Mouse (Mus musculus) gastrocnemius, postnatal 25 days (tissue): ENCODE results near the gene Rfpl4. TPM values are rescaled to one million over a fixed set of nuclear protein-coding genes. Genes with fewer than 3 reads are reported as not detected.
"Not testable (repeated sequence)": the region's sequence is repeated elsewhere in the genome, so short reads cannot be mapped to it uniquely, and the experiment has no call there.

Source experiments
- DNase-seq: peaks from one replicate; pipeline ENCODE4 v3.0.0; 2022
- long read RNA-seq, 2 experiments: library from polyadenylated mRNA; stranded (forward); transcript quantifications; one replicate each; pipeline ENCODE4 v2.0.0; 2021
- total RNA-seq, 2 experiments: library from RNA; stranded (reverse); gene quantifications; 1 replicate in 1 of 2; 2 replicates in 1 of 2; pipeline ENCODE4 v1.2.3; 2021

The Rfpl4 gene
- total RNA-seq, result not detected
- long read RNA-seq, experiment 1, result 0 reads
- long read RNA-seq, experiment 2, result 0 reads

DNA sequence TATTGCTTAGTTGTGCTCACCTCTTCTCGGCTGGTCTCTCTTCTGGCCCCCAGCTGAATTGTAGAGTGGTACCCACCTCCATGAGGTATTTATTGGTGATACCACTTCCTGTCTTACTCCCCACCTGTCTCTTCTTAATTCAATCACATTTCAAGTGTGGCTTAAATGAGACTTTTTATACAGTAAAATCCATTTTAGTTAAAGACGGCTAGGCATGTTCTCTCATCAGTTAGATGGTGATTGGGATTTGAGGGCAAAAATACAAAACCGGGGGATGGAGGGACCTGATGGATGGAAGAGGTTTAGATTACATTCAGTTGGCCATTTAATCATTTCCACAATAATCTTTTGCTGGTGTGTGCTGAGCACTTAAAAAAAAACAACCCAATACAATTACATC lies at the start of gene Rfpl4:
Rfpl4 (minus strand) TSS at position 101 of the 400 bp plus-strand sequence.
- DNase-seq, result no peak

DNA sequence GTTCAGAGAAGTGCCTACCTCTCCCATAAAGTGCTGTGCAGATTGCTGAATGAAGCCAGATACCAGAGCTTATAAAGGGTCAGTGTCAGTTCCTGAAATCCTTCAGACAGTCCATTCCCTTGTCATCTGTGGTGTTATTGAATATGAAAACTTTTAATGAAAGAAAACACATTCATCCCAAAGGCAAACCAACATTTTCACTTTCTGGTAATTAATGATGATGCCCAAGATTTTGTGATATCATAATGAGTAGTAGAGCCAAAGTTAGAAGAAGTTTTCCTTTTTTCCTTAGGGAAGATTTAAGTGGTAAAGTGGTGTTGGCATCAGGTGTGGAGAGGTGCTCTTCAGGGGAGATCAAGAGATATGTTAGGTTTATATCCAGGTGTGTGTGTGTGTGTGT lies 32.8 kb upstream of the Rfpl4 start, which contains the start of gene Vmn1r55:
Vmn1r55 (minus strand) TSS at position 101 of the 400 bp plus-strand sequence.
- not testable (repeated sequence) for DNase-seq

DNA sequence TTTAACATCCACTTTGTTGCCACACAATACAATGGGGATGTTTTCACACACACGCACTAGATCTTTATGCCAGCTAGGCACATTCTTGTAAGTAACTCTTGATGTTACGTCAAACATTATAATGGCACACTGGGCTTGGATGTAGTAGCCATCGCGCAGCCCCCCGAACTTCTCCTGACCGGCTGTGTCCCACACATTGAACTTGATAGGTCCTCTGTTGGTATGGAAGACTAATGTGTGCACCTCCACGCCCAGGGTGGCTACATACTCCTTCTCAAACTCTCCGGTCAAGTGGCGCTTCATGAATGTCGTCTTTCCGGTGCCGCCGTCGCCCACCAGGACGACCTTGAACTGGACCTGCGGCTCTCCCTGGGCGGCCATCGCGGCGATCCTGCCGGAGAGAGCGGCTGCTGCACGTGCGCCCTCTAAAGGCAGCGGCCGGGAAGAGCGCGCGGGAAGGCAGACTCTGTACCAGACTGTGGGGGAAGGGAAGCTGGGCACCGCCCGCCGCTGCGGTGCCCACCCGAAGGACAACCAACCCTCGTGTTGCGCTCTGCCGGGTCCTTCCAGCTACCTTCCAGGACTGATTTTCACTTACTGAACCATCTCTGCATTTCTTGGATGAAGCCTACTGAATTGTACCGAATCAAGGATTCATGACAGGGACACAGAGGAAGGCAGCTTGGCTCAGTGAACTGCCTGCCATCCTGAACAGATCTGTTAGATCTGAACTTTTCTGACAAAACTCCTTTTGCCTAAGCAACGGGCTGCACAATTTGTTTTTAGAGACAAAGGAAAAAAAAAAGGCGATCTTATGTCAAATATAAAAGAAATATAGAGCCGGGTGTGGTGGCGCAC lies 9.0 kb upstream of the Rfpl4 start, which contains the start of gene Rasl2-9:
Rasl2-9 (minus strand) TSS at position 402 of the 858 bp plus-strand sequence.
- peak; percentile 59 for DNase-seq

DNA sequence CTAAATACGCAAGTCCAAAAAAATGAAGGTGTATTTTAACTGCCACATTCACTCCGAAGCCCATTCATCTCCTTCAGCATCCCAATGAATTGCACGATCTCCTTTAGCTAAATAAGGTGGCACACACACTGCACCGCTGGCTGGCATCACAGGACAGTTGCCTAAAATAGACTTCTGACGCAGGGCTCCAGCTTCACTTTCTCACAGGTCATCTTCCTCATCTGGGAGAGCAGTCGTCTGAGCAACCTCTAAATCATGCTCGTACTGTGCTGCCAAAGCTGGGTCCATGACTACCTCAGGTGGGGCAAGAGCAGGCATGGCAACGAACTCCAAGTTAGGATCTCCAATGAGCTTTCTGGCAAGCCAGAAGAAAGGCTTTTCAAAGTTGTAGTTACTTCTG lies 8.3 kb upstream of the Rfpl4 start:
- DNase-seq, result no peak

DNA sequence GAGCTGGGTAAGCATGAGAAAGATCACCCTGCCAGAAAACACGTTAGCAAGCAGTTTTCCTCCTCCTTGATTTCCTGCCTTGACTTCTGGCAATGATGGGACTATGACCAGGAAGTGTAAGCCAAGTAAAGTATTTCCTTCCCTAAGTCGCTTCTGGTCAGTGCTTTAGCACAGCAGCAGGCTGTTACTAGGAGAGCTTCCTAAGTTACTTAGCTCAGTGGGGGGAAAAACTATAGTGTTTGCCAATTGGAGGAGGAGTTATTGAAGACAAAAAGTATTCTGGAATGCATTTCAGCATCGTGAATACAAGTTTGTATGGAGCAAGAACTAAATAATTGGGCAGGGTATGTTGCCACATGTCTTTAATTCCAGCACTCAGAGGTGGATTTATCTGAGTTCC lies 4.0 kb downstream of the Rfpl4 start:
- no peak for DNase-seq

DNA sequence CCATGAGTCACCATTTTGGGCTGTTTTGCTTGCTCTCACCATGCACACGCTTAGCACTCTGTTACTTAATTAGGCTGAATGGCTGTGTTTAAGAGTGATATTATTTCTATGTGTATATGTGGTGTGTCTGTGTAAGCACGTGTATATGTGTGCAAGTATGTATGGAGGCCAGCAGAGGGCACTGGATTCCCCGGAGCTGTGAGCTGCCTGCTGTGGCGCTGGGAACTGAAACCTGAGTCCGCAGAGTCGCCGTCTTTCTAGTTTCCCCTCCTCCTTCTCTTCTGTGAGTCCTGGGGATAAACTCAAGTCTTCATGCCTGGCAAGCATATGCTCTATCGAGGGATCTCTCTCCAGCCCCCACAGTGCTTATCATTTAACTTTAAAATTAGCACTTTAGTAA lies 7.4 kb downstream of the Rfpl4 start:
- no peak for DNase-seq

DNA sequence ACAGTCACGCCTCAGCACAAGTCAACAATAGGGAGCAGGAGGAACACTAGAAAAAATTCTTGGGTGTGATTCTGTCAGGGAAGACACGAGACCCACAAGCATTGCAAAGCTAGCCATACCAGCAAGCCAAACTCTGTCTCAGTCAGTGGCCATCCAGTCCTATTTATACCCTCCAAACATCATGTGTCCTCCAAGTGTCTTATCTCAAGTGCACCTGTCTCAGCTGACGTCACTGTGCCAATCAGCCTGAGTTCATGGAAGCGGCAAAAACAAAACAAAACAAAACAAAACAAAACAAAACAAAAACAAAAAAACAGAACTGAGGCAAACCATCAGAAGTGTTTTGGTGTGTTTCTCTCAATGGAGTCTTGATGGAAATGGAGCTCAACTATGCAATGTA lies 8.5 kb downstream of the Rfpl4 start:
- no peak for DNase-seq

DNA sequence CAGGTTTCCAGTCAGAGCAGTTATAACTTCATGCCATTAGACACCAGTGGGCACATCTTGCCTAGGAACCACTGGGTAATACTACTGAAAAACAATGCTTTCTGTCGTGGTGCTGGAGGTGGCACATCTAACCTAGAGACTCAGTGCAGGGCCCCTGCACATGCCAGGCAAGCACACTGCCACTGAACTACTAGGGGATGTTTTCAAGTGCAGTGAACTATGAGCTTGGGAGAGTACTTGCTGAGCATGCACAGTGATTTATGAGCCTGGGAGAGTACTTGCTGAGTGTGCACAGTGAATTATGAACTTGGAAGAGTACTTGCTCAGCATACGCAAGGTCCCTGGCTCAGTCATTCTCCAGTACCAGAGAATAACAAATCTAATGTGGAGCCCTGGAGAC lies 14.2 kb downstream of the Rfpl4 start:
- DNase-seq, result no peak

DNA sequence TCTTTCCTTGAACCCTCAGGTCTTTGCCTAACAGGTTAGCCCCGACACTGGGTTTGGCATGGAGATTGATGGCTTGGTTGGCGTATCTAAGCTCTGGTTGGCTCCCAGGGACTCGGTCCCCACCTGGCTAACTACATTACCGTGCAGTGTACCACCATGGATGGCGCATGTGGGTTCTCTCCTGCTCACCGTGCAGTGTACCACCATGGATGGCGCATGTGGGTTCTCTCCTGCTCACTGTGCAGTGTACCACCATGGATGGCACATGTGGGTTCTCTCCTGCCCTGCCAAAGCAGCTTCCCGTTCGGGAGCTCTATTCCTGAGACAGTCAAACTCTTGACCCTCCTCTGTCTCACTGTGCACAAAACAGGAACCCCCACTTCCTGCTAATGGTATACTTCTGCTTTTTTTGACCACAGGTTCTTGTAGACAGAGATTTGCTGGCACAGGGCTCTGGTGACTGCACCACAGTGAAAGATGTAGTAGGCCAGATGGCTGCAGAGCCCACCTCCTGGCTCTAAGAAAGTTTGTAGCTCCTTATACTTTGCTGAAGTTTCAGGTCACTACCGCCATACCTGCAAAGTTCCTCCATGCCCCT lies 15.6 kb downstream of the Rfpl4 start:
- no peak for DNase-seq

DNA sequence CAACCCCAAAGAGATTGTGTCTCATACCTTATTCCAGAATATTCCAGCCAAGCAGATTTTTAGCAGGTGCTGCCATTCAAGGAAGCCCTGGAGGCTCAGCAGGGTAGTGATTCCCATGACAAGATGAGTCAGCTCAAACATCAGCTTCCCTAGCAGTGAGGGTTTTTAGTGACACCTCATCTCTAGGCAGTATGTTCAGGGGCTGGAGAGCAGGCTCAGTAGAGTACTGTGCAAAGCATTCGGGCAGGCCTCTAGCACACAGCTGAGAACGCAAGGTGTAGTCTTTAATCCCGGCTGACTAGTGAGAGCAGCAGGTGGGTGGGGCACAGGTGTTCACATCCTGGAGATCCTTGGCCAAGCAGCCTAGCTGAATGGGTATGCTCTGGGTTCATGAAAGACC lies 17.0 kb downstream of the Rfpl4 start:
- DNase-seq, result no peak

DNA sequence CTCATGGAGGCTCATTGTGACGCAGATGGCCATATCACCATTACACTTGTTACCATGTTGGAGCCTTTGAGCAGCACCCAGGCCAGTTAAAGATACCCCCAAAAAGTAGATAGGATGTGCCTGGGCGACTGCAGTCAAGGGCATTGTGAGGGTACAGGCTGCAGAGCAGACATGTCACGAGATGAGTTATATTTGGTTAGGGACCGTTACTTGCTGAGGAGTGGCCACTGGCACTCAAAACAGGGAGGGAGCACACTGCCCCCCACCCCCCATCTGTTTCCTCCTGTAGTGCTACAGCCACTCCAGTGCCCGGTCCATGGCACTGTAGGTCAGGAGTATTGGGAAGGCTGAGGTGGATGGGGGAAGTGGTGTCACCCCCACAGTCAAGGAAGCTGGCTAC lies 18.0 kb downstream of the Rfpl4 start:
- DNase-seq, result no peak

DNA sequence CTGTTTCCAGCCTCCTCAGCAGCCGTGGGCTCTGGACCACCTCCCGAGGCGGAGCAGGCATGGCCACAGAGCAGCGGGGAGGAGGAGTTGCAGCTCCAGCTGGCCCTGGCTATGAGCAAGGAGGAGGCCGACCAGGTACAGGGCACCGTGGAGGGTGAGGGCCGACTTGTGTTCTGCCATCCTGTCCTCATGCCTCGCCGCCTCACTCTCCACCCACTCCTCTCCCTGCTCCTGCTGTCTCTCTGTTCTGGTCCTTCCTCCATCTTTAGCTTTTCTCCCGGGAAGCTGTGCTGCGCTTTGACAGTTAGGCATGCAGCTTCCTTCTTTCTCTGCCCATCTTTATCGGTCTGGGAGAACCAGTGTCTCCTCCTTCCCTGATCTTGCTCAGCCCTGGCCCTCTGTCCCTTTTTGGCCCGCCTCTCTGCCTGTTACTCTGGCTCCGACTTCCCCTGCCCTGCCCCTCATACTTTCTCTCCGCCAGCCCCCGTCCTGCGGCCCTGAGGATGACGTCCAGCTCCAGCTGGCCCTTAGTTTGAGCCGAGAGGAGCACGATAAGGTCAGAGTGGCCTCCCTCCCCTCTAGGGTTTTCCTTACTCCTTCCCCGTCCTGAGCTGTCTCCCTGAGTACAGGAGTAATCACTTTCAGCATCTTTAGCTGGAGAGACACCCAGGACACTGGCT lies 23.8 kb downstream of the Rfpl4 start:
- peak; percentile 25 for DNase-seq

DNA sequence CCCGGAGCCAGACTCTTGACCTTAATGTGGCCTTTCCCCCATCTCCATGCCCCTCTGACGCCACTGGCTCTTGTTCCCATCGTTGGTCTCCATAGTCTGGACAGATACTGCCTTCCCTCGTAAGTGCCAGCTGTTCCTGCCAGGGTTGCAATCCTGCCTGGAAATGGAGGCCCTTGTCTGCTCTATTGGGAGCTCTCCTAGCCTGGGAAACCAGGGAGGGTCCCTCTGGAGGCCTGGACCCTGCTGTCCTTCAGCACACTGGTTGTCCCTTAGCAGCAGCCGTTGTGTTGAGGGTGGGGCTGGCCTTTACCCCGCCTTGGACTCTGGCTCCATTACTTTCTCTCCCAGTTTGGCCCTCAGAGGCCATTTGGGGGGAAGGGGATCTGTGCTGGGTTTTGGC lies 24.4 kb downstream of the Rfpl4 start:
- DNase-seq, result no peak

DNA sequence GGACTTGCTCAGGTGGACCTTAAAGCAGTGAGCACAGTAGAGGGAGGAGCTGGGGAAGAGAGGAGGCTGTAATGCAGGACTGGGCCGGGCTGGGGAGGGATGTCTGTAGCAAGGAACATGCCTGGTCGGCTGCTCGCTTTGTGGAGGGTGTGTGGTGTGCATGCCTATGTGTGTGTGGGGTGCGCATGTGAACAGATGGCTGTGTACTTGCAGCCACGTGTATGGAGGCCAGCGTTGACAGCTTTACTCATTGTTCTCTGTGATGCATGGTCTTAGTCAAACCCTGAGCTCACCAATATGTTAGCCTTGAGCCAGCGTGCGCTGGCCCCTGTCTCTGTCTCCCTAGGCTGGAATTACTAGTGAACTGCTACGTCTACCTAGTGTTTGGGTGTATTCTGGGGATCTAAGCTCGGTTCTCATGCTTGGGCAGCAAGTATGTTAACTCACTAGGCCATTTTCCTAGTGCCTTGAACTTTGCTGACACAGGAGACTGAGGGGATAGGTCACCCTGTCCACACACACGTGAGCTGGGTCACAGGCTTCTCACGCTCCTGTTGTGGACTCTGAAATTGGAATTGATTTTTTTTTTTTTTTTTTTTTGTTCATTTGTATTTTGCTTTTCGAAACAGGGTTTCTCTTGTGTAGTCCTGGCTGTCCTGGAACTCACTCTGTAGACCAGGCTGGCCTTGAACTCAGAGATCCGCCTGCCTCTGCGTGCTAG lies 25.6 kb downstream of the Rfpl4 start:
- no peak for DNase-seq

DNA sequence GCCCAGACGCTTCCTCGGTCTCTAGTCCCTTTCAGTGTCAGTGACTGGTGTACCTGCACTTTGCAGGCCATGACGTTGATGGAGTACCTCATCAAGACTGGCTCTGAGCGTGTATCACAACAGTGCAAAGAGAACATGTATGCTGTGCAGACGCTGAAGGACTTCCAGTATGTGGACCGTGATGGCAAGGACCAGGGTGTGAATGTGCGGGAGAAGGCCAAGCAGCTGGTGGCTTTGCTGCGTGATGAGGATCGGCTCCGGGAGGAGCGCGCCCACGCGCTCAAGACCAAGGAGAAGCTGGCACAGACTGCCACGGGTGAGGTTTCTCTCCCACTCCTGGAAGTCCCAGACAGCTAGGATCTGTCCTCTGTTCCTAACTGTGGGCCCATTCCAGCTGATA lies 26.9 kb downstream of the Rfpl4 start:
- no peak for DNase-seq

DNA sequence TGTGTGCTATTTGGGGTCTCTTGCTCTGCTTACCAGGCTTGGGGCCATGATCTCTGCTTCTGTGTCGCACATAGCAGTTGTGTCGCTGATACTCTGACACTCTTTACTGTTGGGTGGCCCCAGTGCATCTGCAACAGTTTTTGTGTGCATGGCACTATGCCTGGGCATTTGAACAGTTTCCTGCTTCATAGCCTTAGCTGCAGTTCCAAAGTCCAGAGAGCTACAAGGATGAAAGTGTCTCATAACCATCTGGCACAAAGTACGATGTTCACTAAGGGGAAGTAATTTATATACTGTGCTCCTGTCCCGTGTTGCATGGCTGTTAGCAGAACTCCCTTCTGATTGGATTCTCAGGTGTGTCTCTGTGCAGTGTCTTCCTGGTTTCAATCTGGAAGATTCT lies 28.9 kb downstream of the Rfpl4 start:
- no peak for DNase-seq

DNA sequence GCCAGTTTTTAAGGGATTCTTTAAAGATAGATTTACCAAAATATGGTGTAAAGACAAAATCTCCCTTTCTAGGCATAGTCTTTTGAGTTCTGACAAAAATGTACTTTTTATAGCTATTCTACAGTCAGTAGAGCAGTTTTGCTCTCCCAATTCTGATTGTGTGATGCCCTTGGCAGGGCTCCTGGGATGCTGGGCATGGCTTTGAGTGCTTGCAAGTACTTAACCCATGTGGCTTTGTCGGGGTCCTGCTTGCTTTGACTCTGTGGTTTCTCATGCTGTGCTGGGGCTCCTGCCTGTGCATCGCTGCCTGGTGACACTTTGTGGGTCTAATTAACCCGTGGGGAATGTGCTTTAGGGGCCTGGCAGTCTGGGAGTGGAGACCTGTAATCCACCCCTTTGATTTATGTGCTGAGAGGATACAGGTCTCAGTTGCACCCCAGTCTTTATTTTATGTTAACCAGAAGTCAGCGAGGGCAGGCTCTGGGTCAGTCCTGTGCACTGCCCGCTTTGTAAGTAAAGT lies 29.8 kb downstream of the Rfpl4 start:
- no peak for DNase-seq

DNA sequence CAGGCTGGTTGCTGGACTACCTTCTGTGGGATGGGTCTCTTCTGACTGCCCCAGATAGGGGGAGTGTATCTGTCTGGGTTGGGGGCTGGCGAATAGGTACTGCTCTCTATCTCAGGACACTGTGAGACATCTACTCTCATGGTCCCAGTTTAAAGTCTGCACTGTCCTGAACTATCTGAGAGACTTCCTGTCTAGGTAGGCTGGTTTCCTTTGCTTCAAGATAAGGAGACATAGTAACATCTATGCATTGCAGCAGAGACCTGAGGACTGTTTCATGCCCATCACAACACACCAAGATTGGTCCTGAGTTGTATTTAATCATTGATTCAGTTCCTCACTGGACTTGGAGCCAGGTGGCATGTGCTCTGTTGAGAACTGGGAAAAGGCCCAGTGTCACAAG lies 31.2 kb downstream of the Rfpl4 start:
- no peak for DNase-seq

DNA sequence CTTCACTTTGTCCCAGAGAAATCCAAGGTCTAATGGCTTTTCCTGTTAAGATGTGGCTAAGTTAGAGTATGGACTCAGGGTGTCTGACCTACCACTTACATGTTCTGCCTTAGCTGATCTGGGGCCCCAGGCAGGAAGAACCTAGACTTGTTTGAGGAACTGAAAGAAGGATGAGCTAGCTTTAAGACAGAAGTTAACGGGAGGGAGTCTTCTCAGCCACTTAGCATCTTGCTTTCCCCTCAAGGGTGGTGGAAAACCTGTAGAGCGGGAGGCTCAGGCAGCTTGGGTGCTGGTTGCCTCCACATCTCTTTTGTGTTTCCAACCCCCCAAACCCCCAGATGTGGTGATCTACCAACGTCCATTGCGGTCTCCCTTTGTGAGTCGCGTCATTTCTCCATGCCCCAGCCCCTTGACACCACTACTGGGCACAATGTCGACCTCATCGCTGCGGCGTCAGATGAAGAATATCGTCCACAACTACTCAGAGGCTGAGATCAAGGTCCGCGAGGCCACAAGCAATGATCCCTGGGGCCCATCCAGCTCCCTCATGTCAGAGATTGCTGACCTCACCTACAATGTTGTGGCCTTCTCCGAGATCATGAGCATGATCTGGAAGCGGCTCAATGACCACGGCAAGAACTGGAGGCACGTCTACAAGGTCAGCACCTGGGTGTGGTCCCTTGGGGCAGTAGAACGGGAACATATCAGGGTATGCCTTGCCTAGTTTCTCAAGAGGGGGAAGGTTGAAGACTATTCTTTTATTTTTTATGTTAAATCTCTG lies 33.2 kb downstream of the Rfpl4 start:
- DNase-seq, result no peak

DNA sequence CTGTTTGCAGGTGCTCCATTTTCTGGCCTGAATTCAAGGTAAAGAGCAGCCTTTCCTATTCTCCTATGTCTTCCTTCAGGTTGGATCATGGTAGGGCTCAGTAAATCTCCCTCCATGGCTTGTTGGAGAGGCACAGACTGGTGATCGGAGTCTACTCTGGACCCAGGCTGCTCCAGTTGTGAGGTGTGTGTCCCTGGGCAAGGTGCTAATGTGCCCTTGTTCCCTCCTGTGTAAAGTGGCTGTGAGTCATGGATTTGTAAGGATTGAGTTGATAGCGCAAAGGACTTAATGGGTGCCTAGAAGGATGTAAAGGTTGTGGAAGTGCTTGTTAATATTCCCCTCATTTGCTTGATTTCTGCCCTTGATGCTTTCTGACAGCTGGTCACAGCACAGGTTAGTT lies 34.8 kb downstream of the Rfpl4 start:
- no peak for DNase-seq

DNA sequence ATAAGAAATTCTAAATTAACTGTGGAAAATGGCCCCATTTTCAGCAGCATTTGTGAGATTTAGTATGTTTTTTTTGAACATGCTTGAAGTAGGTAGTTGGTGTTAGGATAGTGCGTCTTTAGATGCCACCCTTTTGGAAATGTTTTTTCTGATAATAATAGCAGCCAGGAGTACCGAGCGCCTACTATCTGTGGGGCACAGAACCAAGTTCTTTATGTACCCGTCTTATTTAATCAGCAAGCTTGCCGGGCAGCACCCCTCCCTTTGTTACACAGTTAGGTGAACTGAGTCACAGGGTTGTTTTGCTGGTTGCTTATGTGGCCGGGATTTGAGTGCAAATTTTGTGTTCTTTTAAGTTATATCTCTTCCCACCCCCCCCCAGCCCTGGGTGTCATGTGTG lies 35.5 kb downstream of the Rfpl4 start:
- no peak for DNase-seq
